Mouse (Mus musculus): ENCODE measurements around the gene 3110082J24Rik. TPM values are rescaled to one million over a fixed set of nuclear protein-coding genes. Genes with fewer than 3 reads are reported as not detected.
"Not testable (repeated sequence)": the region's sequence is repeated elsewhere in the genome, so short reads cannot be mapped to it uniquely, and the experiment has no call there.

Gene 3110082J24Rik
- total RNA-seq, 2 experiments from 2014 or later: not detected

DNA sequence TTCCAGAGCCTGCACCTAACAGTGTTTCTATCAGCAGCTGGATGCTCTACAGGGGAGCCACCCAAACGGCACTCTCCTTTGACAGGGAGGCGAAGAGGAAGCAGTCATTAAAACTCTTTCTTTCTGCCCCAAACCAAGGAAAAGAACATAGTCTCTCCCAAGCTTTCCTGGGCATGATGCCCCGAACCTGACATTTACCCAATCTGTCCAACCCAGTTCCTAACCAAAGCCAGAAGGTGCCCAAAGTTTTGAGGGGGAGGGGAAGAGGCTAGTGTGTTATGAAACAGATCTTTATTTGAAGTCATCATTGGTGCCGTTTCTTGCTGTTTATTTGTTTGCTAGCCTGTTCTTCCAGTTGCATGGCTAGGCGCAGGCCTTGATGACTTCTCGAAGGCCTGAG lies 10.2 kb downstream of the 3110082J24Rik start:
- DNase-seq: no peak

DNA sequence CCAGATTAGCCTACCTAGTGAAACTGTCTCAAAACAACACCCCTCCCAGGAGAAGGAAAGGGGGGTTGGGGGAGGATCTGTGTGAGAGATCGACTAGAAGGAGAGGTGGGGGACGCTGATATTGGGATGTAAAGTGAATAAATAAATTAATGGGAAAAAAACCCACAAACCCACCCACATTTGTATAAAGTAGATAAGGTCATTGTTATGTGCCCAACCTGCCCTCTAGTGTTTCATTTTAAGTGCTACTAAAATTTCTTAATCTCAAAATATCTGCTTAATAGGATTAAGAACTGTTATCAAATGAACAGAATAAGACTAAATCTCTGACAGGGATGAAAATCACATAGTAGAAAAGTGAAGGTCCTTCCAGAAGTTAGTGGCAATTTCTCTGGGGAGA lies 11.5 kb downstream of the 3110082J24Rik start:
- no peak for DNase-seq
- intact Hi-C loops (cut with DNase I; ENCODE audit: low total_unique reads): no loop called here

More for the DNA sequence above, 10.2 kb downstream of the 3110082J24Rik start:
- intact Hi-C loops (cut with DNase I; ENCODE audit: low total_unique reads): no loop called here

DNA sequence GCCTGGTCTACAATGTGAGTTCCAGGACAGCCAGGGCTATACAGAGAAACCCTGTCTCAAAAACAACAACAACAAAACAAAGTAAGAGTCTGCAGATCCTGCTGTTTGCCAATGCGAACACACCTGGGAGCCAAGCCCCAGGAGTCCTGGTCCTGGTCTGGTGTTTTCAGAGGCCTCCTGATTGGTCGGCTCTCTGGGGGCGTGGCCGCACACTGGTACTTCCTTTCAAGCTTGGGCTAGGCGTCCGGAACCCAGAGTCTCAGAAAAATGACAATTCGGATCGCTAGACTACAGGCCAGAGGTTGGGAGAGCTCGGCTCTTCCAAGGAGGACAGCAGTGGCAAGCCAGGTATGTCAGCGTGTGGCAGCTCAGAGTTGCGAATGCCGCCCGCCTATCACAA lies 13.2 kb downstream of the 3110082J24Rik start:
- intact Hi-C loops (cut with DNase I; ENCODE audit: low total_unique reads): no loop called here
- no peak for DNase-seq

DNA sequence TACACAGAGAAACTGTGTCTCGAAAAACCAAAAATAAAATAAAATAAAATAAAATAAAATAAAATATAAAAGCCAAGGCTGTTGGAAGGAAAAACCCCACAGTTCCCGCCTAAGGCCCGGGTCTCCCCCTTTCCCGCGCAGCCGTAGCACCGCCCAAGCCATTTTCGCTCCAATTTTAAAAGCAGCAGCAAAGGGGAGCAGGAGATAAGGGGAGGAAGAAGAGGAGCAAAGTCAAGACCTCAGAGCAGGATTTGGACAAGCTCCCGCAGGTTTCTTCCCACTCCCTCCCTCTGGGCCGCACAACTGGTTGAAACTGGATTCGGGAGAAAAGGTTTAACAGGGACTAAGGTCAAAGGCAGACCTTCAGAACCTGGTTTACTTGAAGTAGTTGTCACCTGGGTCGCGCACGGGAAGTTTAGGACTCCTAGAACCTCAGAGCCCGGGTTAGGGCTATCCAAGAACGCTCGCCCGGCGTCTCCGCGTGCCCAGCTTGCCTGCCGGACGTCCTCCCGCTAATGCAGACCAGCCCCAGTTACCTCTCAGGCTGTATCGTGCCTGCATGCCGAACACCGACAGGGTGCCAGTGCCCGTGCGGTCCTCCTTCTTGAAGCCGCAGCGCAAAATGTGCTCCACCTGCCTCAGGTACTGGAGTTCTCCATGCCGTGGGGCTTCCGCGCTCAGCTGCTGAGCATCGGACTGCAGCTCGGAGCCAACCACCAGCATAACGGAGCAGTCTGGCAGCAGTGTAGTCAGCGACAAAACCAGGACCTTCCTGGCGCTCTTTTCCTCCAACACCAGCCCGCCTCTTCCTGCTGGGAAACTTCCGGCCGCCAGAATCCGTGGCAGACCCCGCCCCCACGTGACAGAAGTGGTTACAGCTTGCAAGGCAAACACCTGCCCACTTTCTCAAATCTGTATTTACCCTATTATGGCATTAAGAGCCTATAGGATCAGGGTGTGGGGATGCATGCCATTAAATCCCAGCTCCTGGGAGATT lies 32.8 kb downstream of the 3110082J24Rik start, which contains the start of gene Tyms:
Tyms (minus strand) TSS at position 793 of the 997 bp plus-strand sequence.
- intact Hi-C loops (cut with DNase I; ENCODE audit: low total_unique reads): no loop called here

DNA sequence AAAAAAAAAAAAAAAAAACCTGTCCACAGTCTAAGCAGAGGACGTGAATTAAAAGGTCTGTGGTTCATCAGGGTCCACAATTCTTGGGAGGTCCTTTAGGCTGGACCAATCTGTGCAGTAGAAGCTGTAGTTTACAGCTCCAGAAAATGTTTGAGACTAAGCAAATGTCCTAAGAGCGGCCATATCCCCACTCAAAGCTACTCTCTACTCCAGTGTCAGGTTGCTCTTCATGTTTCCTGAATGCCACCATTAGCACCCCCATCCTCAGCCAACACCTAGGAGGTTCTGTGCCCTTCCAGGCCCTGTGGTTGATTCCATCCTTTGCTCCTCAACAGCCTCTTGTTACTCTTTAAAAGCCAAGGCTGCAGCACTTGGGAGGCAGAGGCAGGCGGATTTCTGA lies 33.5 kb downstream of the 3110082J24Rik start:
- intact Hi-C loops (cut with DNase I; ENCODE audit: low total_unique reads): no loop called here
- no peak for DNase-seq

More for the DNA sequence above, 32.8 kb downstream of the 3110082J24Rik start, which contains the start of gene Tyms:
- DNase-seq: peak; percentile 79

DNA sequence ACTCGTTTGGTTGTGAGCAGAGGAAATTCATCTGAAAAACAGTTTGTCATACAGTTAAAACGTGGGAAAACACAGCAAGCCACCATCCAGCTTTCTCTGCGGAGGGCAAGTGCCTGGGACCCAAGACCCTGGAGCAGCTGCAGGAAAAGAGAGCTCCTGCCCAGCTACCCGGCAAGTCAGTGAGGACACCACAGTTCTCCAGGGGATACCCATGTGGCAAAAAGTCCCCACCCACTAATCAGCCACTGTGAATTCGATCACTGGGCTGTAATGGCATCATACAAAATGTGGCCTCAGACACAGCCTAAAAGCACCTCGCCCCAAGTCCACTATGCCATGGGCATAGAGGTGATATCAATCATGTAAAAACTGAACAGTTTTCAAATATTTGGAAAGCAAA lies 34.2 kb downstream of the 3110082J24Rik start:
- intact Hi-C loops (cut with DNase I; ENCODE audit: low total_unique reads): no loop called here
- no peak for DNase-seq

DNA sequence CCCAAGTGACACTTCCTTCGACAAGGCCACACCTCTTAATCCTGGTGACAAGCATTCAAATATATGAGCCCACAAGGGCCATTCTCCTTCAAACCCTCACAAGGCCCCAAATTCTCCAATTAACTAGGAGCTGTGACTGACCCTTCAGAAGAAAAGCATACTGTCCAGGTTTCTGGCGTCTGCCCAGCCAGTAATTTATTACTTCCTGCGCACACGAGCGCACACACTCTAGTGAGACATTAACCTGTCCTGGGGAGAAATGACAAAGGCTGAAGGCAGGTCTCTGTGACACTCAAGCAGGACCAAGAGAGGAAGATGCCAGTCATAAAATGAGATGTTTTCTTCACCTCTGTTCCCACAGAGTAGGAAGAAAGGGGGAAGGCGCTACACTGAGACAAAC lies 38.2 kb downstream of the 3110082J24Rik start:
- intact Hi-C loops (cut with DNase I; ENCODE audit: low total_unique reads): no loop called here
- DNase-seq: no peak

DNA sequence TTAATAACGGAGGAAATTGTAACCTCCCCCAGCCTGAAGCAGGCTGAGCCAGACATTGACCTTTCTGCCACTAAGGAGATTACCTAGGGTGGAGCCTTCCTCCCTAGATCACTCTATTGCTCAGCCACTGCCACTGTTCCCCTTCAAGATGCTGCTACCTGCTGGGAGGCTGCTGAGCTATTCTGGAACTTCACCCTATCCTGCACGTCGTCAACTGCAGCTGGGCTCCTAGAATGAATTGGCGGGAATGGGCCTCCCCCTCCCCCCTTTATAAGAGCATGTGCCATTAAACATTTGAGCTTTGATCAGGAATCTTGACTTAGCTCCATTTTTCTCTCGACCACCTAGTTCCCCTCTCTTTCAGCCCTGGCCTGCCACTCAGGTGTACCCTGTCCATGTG lies 46.3 kb downstream of the 3110082J24Rik start:
- intact Hi-C loops (cut with DNase I; ENCODE audit: low total_unique reads); DNase-seq: not testable (repeated sequence)

DNA sequence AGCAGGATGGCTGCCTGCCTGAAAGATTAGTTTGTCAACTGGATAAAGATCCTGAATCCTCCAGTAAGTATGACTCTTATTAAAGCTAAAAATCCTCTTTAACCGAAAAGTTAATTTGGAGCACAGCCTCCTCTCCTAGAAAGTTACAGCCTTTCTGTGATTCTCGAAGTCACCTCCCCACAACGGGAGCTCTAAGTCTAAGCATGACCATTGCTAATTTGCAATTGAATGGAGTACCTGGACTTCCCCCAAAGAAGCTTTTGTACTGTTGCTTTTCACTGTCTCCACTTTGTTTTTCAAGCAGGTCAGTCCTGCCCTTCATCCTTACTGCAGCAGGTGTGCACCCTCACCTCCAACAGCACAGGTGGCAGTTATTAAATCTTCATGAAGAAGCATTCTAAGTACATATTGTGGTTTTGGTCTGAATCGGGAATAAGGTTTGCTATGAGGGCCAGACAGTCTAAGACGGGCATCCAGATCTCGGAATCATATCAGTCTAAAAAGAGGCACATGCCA lies 47.6 kb downstream of the 3110082J24Rik start:
- intact Hi-C loops (cut with DNase I; ENCODE audit: low total_unique reads): no loop called here
- no peak for DNase-seq

Other genes starting within 250 kb of the 3110082J24Rik start
- gene Il6, start 93.0 kb downstream of the 3110082J24Rik start, total RNA-seq (2021): not detected
- 1 to 10 TPM; 6.9 to 7.7 TPM for gene Tyms, start 32.5 kb downstream of the 3110082J24Rik start, total RNA-seq (2021)
- under 1 TPM; 0.04 TPM for gene Garem2, start 925 bp downstream of the 3110082J24Rik start, total RNA-seq (2021)
- gene Hadha, start 49.1 kb upstream of the 3110082J24Rik start, total RNA-seq (2021): 100 to 1,000 TPM; 271 to 383 TPM
- gene Hadhb, start 49.2 kb upstream of the 3110082J24Rik start, total RNA-seq (2021): 100 to 1,000 TPM; 258 to 390 TPM
- not detected for gene Adgrf3, start 99.6 kb upstream of the 3110082J24Rik start, total RNA-seq (2021)
- gene Selenoi, start 126.5 kb upstream of the 3110082J24Rik start, total RNA-seq (2021): 10 to 100 TPM in 1 of 2 experiments, 1 to 10 TPM in 1; 9.0 to 11.2 TPM
- under 1 TPM in 1 of 2 experiments, not detected in 1; 0.29 TPM for gene Drc1, start 175.3 kb upstream of the 3110082J24Rik start, total RNA-seq (2021)